Mouse (Mus musculus) lung, postnatal 0 days (tissue): Measurements from ENCODE around the gene Scin.

Source experiments
- CTCF ChIP-seq: IDR thresholded peaks from 2 replicates; pipeline ENCODE4 v1.5.1; 2016; ENCODE audit warnings: antibody characterized with exemption, mild to moderate bottlenecking
- EP300 ChIP-seq: IDR thresholded peaks from 2 replicates; pipeline ENCODE4 v1.6.1; 2016; ENCODE audit warnings: antibody characterized with exemption, mild to moderate bottlenecking, control low read depth

- no peak for TF ChIP-seq CTCF
- TF ChIP-seq EP300, result peak; percentile 97
Measured at GRCm38 (mm10) chr12:40016648-40017460, 117.2 kb downstream of the Scin start.
